Mouse (Mus musculus) bone marrow macrophage, adult 2 months (primary cell): Measurements from ENCODE around the gene Kcnmb3.

Experiments
- CTCF ChIP-seq: IDR thresholded peaks from 2 replicates; pipeline ENCODE4 v1.5.1; 2012; ENCODE audit warnings: low read depth, mild to moderate bottlenecking, low read length, moderate library complexity
- POLR2A ChIP-seq: IDR thresholded peaks from 2 replicates; pipeline ENCODE4 v1.6.1; 2012; ENCODE audit warnings: mild to moderate bottlenecking, low read depth, low read length, borderline replicate concordance

DNA sequence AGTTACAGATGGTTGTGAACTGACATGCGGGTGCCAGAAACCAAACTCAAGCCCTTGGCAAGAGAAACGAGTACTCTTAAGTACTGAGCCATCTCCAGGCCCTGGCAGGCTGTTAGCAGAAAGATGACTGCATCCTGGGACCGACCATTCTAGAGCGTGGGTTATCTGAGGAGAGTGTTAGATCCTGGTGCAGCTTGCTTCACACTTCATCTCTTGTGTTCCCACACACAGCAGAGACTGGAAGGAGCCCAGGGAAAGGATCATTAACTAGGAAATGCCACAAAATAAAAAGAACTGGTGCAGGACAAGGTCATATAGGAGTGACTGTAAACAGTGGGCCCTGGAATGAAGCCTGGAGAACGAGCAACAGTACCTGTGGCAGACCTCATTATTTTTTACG is 20.9 kb downstream of the Kcnmb3 start:
- TF ChIP-seq CTCF = no peak
- no peak for TF ChIP-seq POLR2A
